Mouse (Mus musculus) heart, postnatal 0 days (tissue): ENCODE measurements around the gene Zkscan4.

Experiments
- CTCF ChIP-seq: IDR thresholded peaks from 2 replicates; pipeline ENCODE4 v1.5.1; 2016; ENCODE audit warnings: antibody characterized with exemption, control low read depth, low read depth
- EP300 ChIP-seq: IDR thresholded peaks from 2 replicates; pipeline ENCODE4 v1.6.1; 2016; ENCODE audit warnings: antibody characterized with exemption, low read depth

DNA sequence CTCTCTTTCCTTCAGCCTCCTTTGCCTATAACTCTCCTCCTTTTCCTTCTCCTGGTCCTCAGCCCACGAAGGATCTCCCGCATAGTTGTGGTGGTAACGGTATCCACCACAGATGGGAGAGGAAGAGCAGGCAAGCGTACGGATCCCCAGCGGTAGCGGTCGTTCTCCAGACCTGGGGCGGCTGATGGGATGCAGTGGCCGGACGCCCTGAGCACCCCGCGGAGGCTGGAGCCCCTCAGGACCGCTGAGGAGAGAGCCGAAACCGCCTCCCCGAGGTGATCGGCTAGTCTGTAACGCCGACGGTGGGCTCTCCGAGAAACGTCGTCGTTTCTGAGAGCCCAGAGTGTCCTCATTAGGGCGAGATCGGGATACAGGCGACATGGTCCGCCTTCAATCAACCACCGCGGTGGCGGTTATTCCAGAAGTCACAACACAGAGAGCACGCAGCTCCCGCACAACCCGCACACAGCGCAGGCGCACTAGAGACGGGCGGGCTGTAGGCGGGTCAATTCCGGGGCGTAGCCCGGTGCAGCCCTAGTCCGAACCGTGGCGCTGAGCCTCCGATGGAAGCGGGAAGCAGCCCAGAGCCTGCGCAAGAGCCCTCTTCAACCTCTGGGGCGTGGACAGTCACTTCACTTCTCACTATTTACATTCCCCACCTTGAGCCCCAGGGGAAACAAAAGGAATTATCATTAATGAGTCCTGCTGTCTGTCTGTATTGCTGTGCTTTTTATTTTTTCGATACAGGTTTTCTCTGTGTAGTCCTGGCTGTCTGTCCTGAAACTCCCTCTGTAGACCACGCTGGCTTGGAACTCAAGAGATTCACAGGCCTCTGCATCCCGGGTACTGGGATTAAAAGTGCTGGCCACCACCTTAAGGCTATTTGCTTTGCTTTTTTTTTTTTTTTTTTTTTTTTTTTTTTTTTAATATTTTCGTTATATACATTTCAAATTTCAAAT, 10.4 kb upstream of the Zkscan4 start, which contains the start of gene Nkapl:
- TF ChIP-seq CTCF, result no peak
- no peak for TF ChIP-seq EP300
